Mouse (Mus musculus): Measurements from ENCODE around the gene Trp53rkb.

GRCm38 (mm10) chr2:166784376-166784775 is 8.0 kb upstream of the Trp53rkb start:
- TF ChIP-seq CTCF (IDR thresholded peaks at IDR 0.05; ENCODE audit: low read depth) (peak; percentile 53), EP300 (IDR thresholded peaks at IDR 0.05; ENCODE audit: low read depth) (no peak)
